21 mouse cellular contexts compared by ENCODE assay signal in genomic region chr9:117076785-117077184, GRCm38 (mm10).
A peak's percentile ranks its signal among the peaks of the same experiment; 100 is the strongest.
DNase-seq lines count a peak whose midpoint lies in the region; ATAC-seq and TF ChIP-seq lines count a peak whose summit lies in the region.
"Had no signal": no experiment of that assay in that cellular context is flagged by ENCODE, and none has a peak within 500 bp of the region (broad histone marks: within the 10 kb centered on the region; RNA-seq: fewer than 3 reads in every experiment).

No protein-coding gene starts in this region.

- no peak for TF ChIP-seq EP300 in stomach, postnatal 0 days (optimal IDR thresholded peaks at IDR 0.05)

- H3K36me3 ChIP-seq in heart, embryonic 12.5 days, result peaks cover 4% of the 10 kb centered on the region; the same call in 1 of the 2 replicates
- no peaks in the 10 kb centered on the region for H3K36me3 ChIP-seq in midbrain, embryonic 11.5 days (ENCODE audit: control insufficient read depth, insufficient read depth, low read length)
- no peaks in the 10 kb centered on the region for H3K36me3 ChIP-seq in midbrain, embryonic 10.5 days
- no peaks in the 10 kb centered on the region for H3K36me3 ChIP-seq in stomach, postnatal 0 days (ENCODE audit: control insufficient read depth, insufficient read depth, low read length)
- H3K36me3 ChIP-seq: forebrain, embryonic 12.5 days; midbrain, embryonic 13.5 days had no signal

- ATAC-seq in heart, embryonic 12.5 days (ENCODE audit: insufficient number of reproducible peaks, low FRiP score), result no peak
- ATAC-seq in midbrain, embryonic 11.5 days (ENCODE audit: low FRiP score), result no peak
- ATAC-seq in hematopoietic stem cell, adult 5-6 weeks (replicated peaks in 1 of 2; ENCODE audit: insufficient read depth in 1 of 2, low FRiP score in 2 of 2, low TSS enrichment in 1 of 2, low read depth in 1 of 2, poor library complexity in 2 of 2, severe bottlenecking in 2 of 2), result peak; percentile 42 to 59; a peak in 3 of 4 replicates
- peak; percentile 37 for ATAC-seq in megakaryocyte progenitor cell, adult 5-6 weeks (replicated peaks; ENCODE audit: poor library complexity)
- ATAC-seq in stomach, postnatal 0 days (ENCODE audit: low FRiP score, low TSS enrichment), result no peak
- ATAC-seq: midbrain, embryonic 13.5 days had no signal

- H3K4me1 ChIP-seq in heart, embryonic 12.5 days (replicated peaks), result peaks cover 29% of the 10 kb centered on the region
- H3K4me1 ChIP-seq in midbrain, embryonic 11.5 days (ENCODE audit: control insufficient read depth, insufficient read depth, low read length), result no peaks in the 10 kb centered on the region
- peaks cover 4% of the 10 kb centered on the region; the same call in 1 of the 2 replicates for H3K4me1 ChIP-seq in midbrain, embryonic 10.5 days
- no peaks in the 10 kb centered on the region for H3K4me1 ChIP-seq in stomach, postnatal 0 days (replicated peaks; ENCODE audit: control insufficient read depth, insufficient read depth)

- peak overlapping the region; percentile 25; the same call in 1 of the 2 replicates for H3K27ac ChIP-seq in heart, embryonic 12.5 days (ENCODE audit: poor library complexity, severe bottlenecking)
- no peak overlapping the region for H3K27ac ChIP-seq in midbrain, embryonic 11.5 days (ENCODE audit: low read depth, low read length)
- no peak overlapping the region for H3K27ac ChIP-seq in midbrain, embryonic 10.5 days (replicated peaks)
- H3K27ac ChIP-seq in stomach, postnatal 0 days (replicated peaks), result no peak overlapping the region
- H3K27ac ChIP-seq: forebrain, embryonic 12.5 days; layer of hippocampus, adult 2 months; macrophage; midbrain, embryonic 13.5 days had no signal

- H3K9me3 ChIP-seq in heart, embryonic 12.5 days (replicated peaks), result 0 out of 2 replicates have a peak, but pooled peaks cover 5% of the 10 kb centered on the region
- no peaks in the 10 kb centered on the region for H3K9me3 ChIP-seq in midbrain, embryonic 11.5 days (ENCODE audit: control insufficient read depth, low read length)
- no peaks in the 10 kb centered on the region for H3K9me3 ChIP-seq in midbrain, embryonic 10.5 days (replicated peaks)
- H3K9me3 ChIP-seq in stomach, postnatal 0 days (ENCODE audit: control insufficient read depth, low read length), result no peaks in the 10 kb centered on the region
- H3K9me3 ChIP-seq: forebrain, embryonic 12.5 days; midbrain, embryonic 13.5 days had no signal

- no peaks in the 10 kb centered on the region for H3K27me3 ChIP-seq in heart, embryonic 12.5 days (replicated peaks)
- no peaks in the 10 kb centered on the region for H3K27me3 ChIP-seq in midbrain, embryonic 11.5 days (ENCODE audit: control insufficient read depth, insufficient read depth, low read length)
- H3K27me3 ChIP-seq in midbrain, embryonic 10.5 days (ENCODE audit: low read depth, poor library complexity, severe bottlenecking), result no peaks in the 10 kb centered on the region
- H3K27me3 ChIP-seq in stomach, postnatal 0 days (ENCODE audit: control insufficient read depth, insufficient read depth, low read length), result no peaks in the 10 kb centered on the region
- H3K27me3 ChIP-seq: forebrain, embryonic 12.5 days; midbrain, embryonic 13.5 days had no signal

- 42% methylated on average over 8 of the region's 8 CpGs for WGBS in heart, embryonic 12.5 days
- 73% methylated on average over 8 of the region's 8 CpGs for WGBS in midbrain, embryonic 11.5 days
- WGBS in midbrain, embryonic 10.5 days, result 74% methylated on average over 8 of the region's 8 CpGs
- 50% methylated on average over 8 of the region's 8 CpGs for WGBS in stomach, postnatal 0 days

- H3K9ac ChIP-seq in heart, embryonic 12.5 days, result no peak overlapping the region
- H3K9ac ChIP-seq in midbrain, embryonic 11.5 days (ENCODE audit: low read length), result no peak overlapping the region
- H3K9ac ChIP-seq in stomach, postnatal 0 days (ENCODE audit: low read length), result no peak overlapping the region
- H3K9ac ChIP-seq: forebrain, embryonic 12.5 days; midbrain, embryonic 13.5 days had no signal

- no peak overlapping the region for H3K4me3 ChIP-seq in heart, embryonic 12.5 days
- no peak overlapping the region for H3K4me3 ChIP-seq in midbrain, embryonic 11.5 days (ENCODE audit: low read depth, low read length)
- H3K4me3 ChIP-seq in midbrain, embryonic 10.5 days, result no peak overlapping the region
- H3K4me3 ChIP-seq in stomach, postnatal 0 days (ENCODE audit: low read depth, low read length), result no peak overlapping the region
- H3K4me3 ChIP-seq: forebrain, embryonic 12.5 days; layer of hippocampus, adult 2 months; midbrain, embryonic 13.5 days had no signal

- H3K4me2 ChIP-seq in heart, embryonic 12.5 days, result no peak overlapping the region
- H3K4me2 ChIP-seq in midbrain, embryonic 11.5 days, result no peak overlapping the region
- H3K4me2 ChIP-seq in stomach, postnatal 0 days (replicated peaks; ENCODE audit: low read depth), result no peak overlapping the region
- H3K4me2 ChIP-seq: forebrain, embryonic 12.5 days; midbrain, embryonic 13.5 days had no signal

- no peak for TF ChIP-seq CTCF in stomach, postnatal 0 days (IDR thresholded peaks at IDR 0.05; ENCODE audit: low read depth)

- no peak for DNase-seq in heart, postnatal 4 days
- DNase-seq in midbrain, embryonic 11.5 days (ENCODE audit: low spot score, missing footprints), result peak; percentile 80
- DNase-seq in midbrain, embryonic 10.5 days (ENCODE audit: low spot score), result no peak
- no peak for DNase-seq in frontal cortex, postnatal 36 days (ENCODE audit: low spot score in 2 of 2)
- no peak for DNase-seq in stomach, postnatal 0 days (ENCODE audit: low spot score)
- DNase-seq: cerebellum, adult 2 months; cerebellum, postnatal 36 days; heart, postnatal 36 days; kidney, adult 8-10 months; kidney, postnatal 14 days; layer of hippocampus, postnatal 36 days; right cerebral cortex, postnatal 14 days; thymus, adult 18-20 months; thymus, postnatal 4 days had no signal

Comparison
In these comparisons a context has a peak if more than half of its experiments do, and no peak if none do; other contexts are left out.
1. ATAC-seq: peak in hematopoietic stem cell, adult 5-6 weeks (2 of 2) and megakaryocyte progenitor cell, adult 5-6 weeks (single experiment); none in heart, embryonic 12.5 days (single experiment), midbrain, embryonic 11.5 days (single experiment) and stomach, postnatal 0 days (single experiment).